Mouse (Mus musculus) midbrain, postnatal 0 days (tissue): ENCODE data around the gene Pak3. TPM values are rescaled to one million over a fixed set of nuclear protein-coding genes. Genes with fewer than 3 reads are reported as not detected.

Experiments used
- ATAC-seq: fragments of 200-750 bp; cut with Nextera tagmentation; 2 replicates; pipeline ENCODE4 v1.8.0; 2017; ENCODE audit warnings: moderate number of reproducible peaks, mild to moderate bottlenecking, moderate TSS enrichment, moderate library complexity; ENCODE audit not compliant: low FRiP score
- DNase-seq: peaks from one replicate; pipeline ENCODE4 v3.0.0-alpha.2; 2015; ENCODE audit warnings: low spot score
- H3K27ac ChIP-seq: fragments of 300-500 bp; sonication (generic); 2 replicates; pipeline ENCODE4 v1.5.1; 2014; ENCODE audit warnings: low read depth, mild to moderate bottlenecking, low read length, mixed read lengths
- H3K27me3 ChIP-seq: fragments of 300-500 bp; sonication (generic); 2 replicates; pipeline ENCODE4 v1.6.1; 2014; ENCODE audit warnings: low read length, control low read depth, mixed read lengths; ENCODE audit not compliant: insufficient read depth
- H3K36me3 ChIP-seq: fragments of 300-500 bp; sonication (generic); 2 replicates; pipeline ENCODE4 v1.6.1; 2014; ENCODE audit warnings: low read length, control low read depth, mixed read lengths; ENCODE audit not compliant: insufficient read depth
- H3K4me1 ChIP-seq: fragments of 300-500 bp; sonication (generic); 2 replicates; pipeline ENCODE4 v1.6.1; 2014; ENCODE audit warnings: mild to moderate bottlenecking, control low read depth, antibody characterized with exemption, low read length, mixed read lengths; ENCODE audit not compliant: insufficient read depth
- H3K4me2 ChIP-seq: fragments of 300-500 bp; sonication (generic); 2 replicates; pipeline ENCODE4 v1.6.1; 2014; ENCODE audit warnings: low read depth, mild to moderate bottlenecking, low read length, mixed read lengths; ENCODE audit not compliant: poor library complexity, severe bottlenecking
- H3K4me3 ChIP-seq: fragments of 300-500 bp; sonication (generic); 2 replicates; pipeline ENCODE4 v1.5.1; 2014; ENCODE audit warnings: low read depth, mild to moderate bottlenecking, low read length, moderate library complexity
- H3K9ac ChIP-seq: fragments of 300-500 bp; sonication (generic); replicated peaks from 2 replicates; pipeline ENCODE4 v1.6.1; 2014; ENCODE audit warnings: mild to moderate bottlenecking, low read length, moderate library complexity, mixed read lengths; ENCODE audit not compliant: poor library complexity, severe bottlenecking
- H3K9me3 ChIP-seq: fragments of 300-500 bp; sonication (generic); 2 replicates; pipeline ENCODE4 v1.6.1; 2016; ENCODE audit warnings: low read length, control low read depth
- CTCF ChIP-seq: IDR thresholded peaks from 2 replicates; pipeline ENCODE4 v1.5.1; 2016; ENCODE audit warnings: antibody characterized with exemption, mild to moderate bottlenecking
- WGBS: fragments of 180-500 bp; shearing (Covaris S2); extraction: QIAGEN DNeasy Blood & Tissue Kit; methylation state at CpG from one replicate; pipeline ENCODE4 v1.1.7; 2014; 5-methylcytosine and 5-hydroxymethylcytosine counted together
- polyA plus RNA-seq: library from polyadenylated mRNA; unstranded; fragments of >200 nt; fragmentation: Nextera tagmentation; extraction: Ambion mirVana; gene quantifications from 2 replicates; pipeline ENCODE4 v1.2.1, GENCODE M21; 2015
- total RNA-seq: library from RNA; depleted of rRNA; stranded (reverse); fragments of >200 nt; gene quantifications from 2 replicates; pipeline ENCODE4 v1.2.3, GENCODE M21; 2014

Pak3 gene
- total and polyA plus RNA-seq, 2 experiments from 2014 or later = 286 to 348 TPM

- H3K4me3 ChIP-seq = peak overlapping the region; percentile 22
- no peaks in the 10 kb centered on the region for H3K4me1 ChIP-seq
- DNase-seq = no peak
- peak; percentile 32; the same call in 1 of the 2 replicates for ATAC-seq
- TF ChIP-seq CTCF = 0 out of 2 replicates have a peak, but pooled peaks have one; percentile 12
- H3K4me2 ChIP-seq = peak overlapping the region; percentile 50
- H3K27me3 ChIP-seq = no peaks in the 10 kb centered on the region; the same call in 1 of the 2 replicates
- 35% methylated on average over 1 of the region's 1 CpGs for WGBS
- no peaks in the 10 kb centered on the region for H3K9me3 ChIP-seq
- no peak overlapping the region for H3K27ac ChIP-seq
- H3K36me3 ChIP-seq = no peaks in the 10 kb centered on the region
- no peak overlapping the region for H3K9ac ChIP-seq
Measured at GRCm38 (mm10) chrX:143520195-143520594, 1.8 kb downstream of the Pak3 start.

GRCm38 (mm10) chrX:143532331-143532730 lies 13.9 kb downstream of the Pak3 start:
- DNase-seq (no peak), ATAC-seq (no peak)
- H3K4me1 ChIP-seq = no peaks in the 10 kb centered on the region
- no peaks in the 10 kb centered on the region for H3K36me3 ChIP-seq
- WGBS = 88% methylated on average over 3 of the region's 3 CpGs
- no peak overlapping the region for H3K9ac ChIP-seq
- no peak overlapping the region for H3K4me3 ChIP-seq
- H3K27me3 ChIP-seq = no peaks in the 10 kb centered on the region
- TF ChIP-seq CTCF = no peak
- H3K27ac ChIP-seq = no peak overlapping the region
- no peaks in the 10 kb centered on the region for H3K9me3 ChIP-seq
- H3K4me2 ChIP-seq = no peak overlapping the region

- Histone ChIP-seq H3K4me2 (no peak overlapping the region), H3K9ac (no peak overlapping the region), H3K36me3 (no peaks in the 10 kb centered on the region), H3K9me3 (no peaks in the 10 kb centered on the region), H3K27ac (no peak overlapping the region), H3K4me3 (no peak overlapping the region), H3K27me3 (no peaks in the 10 kb centered on the region), H3K4me1 (no peaks in the 10 kb centered on the region)
- ATAC-seq = no peak
- TF ChIP-seq CTCF = no peak
- peak; percentile 60 for DNase-seq
- 55% methylated on average over 3 of the region's 3 CpGs for WGBS
Measured at GRCm38 (mm10) chrX:143533574-143533973, 15.2 kb downstream of the Pak3 start.

GRCm38 (mm10) chrX:143542756-143543155 lies 24.4 kb downstream of the Pak3 start:
- Histone ChIP-seq H3K9ac (no peak overlapping the region), H3K27me3 (peaks cover 3% of the 10 kb centered on the region; the same call in 1 of the 2 replicates), H3K27ac (no peak overlapping the region), H3K4me1 (no peaks in the 10 kb centered on the region), H3K4me3 (no peak overlapping the region), H3K36me3 (no peaks in the 10 kb centered on the region), H3K9me3 (no peaks in the 10 kb centered on the region), H3K4me2 (no peak overlapping the region)
- ATAC-seq = no peak
- DNase-seq = no peak
- 24% methylated on average over 2 of the region's 2 CpGs for WGBS
- no peak for TF ChIP-seq CTCF

- H3K27ac ChIP-seq = no peak overlapping the region
- peak; percentile 31; the same call in 1 of the 2 replicates for ATAC-seq
- WGBS = 31% methylated on average over 7 of the region's 7 CpGs
Measured at GRCm38 (mm10) chrX:143543186-143543793, 24.9 kb downstream of the Pak3 start.

GRCm38 (mm10) chrX:143573691-143574090 lies 55.3 kb downstream of the Pak3 start:
- Histone ChIP-seq H3K27me3 (no peaks in the 10 kb centered on the region), H3K9ac (no peak overlapping the region), H3K4me2 (no peak overlapping the region), H3K4me3 (no peak overlapping the region), H3K36me3 (no peaks in the 10 kb centered on the region), H3K27ac (no peak overlapping the region), H3K4me1 (no peaks in the 10 kb centered on the region), H3K9me3 (no peaks in the 10 kb centered on the region)
- DNase-seq = peak; percentile 17
- 56% methylated on average over 2 of the region's 2 CpGs for WGBS
- no peak for TF ChIP-seq CTCF
- no peak for ATAC-seq

More at GRCm38 (mm10) chrX:143543186-143543793, 24.9 kb downstream of the Pak3 start:
- Histone ChIP-seq H3K4me3 (no peak overlapping the region), H3K4me2 (no peak overlapping the region), H3K4me1 (no peaks in the 10 kb centered on the region), H3K36me3 (no peaks in the 10 kb centered on the region), H3K27me3 (peaks cover 3% of the 10 kb centered on the region; the same call in 1 of the 2 replicates), H3K9ac (no peak overlapping the region), H3K9me3 (no peaks in the 10 kb centered on the region)
- TF ChIP-seq CTCF = no peak
- DNase-seq = peak; percentile 64
